Mouse (Mus musculus) skeletal muscle tissue, adult 2 months (tissue): ENCODE measurements at regions not wholly inside any gene's neighbourhood (a gene's known extent, or its start where the extent isn't known, plus 50 kb on each side); places are given as distances from the start of the nearest gene placed in this dataset.
A peak's percentile ranks its signal among the peaks of the same experiment; 100 is the strongest.

Experiments used
- DNase-seq: peaks from one replicate; pipeline ENCODE4 v3.0.0-alpha.2; 2012; ENCODE audit warnings: low read depth, low spot score

DNA sequence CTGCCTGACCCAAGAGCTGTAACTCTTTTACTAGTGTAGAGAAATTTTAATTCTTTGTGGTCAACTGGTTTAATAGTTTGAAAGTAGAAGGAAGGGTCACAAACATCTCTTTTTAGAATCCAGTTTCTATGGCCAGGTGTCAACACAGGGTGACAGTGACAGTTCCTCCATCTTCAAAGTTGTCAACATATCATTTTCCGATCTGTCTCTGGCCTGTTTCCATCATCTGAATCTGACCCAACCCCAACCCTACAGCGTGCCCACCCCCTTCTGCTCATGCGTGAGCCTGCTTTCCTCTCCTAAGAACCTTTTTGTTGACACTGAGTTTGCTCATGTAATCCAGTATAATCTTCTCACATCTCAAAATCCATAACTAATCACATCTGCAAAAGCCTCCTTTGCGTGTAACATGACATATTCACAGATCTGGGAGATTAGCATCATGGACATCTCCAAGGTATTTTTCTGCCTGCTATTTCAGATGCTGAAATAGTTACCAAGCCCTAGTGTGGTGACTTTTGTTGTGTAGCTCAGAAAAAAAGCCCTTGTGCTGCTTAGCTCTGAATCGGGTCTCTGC lies 168.4 kb downstream of the B3gnt2 start:
- peak; percentile 27 for DNase-seq

DNA sequence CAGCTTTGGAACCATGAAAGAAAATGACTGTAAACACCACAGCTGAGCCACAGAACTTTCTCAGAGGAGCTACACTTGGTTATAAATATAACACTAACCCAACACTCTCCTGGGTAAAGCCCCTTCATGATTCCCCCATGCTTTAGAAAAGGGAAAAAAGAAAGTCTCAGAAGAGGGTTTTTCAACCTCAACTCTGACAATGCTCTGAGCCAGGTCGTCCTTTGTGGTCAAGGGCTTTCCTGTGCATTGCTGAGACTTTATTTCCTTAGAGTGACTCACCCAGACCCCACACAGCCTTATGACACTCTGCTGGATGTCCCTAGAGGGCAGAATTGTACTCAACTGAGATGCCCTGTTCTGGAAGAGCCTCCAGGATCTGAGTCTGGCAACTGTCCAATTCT lies 167.8 kb downstream of the B3gnt2 start:
- DNase-seq = no peak

- DNase-seq = no peak
Measured at GRCm38 (mm10) chr11:22693376-22693775, 167.4 kb downstream of the B3gnt2 start.

DNA sequence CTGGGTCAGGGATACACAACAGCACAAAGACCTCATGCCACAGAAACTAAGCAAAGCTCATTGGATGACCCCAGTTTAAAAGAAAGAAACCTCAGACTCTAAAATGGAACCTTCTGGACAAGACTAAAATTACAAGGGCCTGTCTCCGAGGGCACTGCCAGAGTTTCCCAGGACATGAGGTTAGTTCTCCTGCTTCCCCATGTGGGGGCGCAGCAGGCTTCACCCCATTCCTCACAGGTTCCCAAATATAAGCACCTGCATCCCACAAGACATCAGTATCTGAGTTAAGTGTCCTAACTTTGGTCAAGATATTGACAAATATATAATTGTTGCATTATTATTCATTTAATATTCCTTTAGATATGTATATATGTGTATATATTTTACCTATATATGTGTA lies 166.8 kb downstream of the B3gnt2 start:
- no peak for DNase-seq

DNA sequence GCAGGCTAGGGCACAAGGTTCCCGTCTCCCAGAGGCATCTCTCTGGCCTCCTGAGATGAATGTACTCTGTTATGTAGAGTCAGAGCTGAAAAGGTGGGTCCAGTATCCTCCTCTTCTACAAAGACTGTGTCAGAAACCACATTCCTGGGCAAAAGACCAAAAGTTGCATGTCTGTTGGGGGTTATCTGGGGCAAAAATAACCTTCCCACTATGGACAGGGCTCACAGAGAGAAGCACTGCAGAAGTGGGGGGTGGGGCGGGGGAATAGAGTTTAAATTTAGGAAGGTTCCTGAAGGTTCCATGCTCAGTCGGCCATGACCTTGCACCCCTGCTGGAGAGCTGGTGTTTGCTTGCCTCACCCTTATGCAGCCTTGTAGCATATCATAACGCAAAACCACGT lies 165.9 kb downstream of the B3gnt2 start:
- no peak for DNase-seq

GRCm38 (mm10) chr11:22695237-22695636 lies 165.5 kb downstream of the B3gnt2 start:
- no peak for DNase-seq

DNA sequence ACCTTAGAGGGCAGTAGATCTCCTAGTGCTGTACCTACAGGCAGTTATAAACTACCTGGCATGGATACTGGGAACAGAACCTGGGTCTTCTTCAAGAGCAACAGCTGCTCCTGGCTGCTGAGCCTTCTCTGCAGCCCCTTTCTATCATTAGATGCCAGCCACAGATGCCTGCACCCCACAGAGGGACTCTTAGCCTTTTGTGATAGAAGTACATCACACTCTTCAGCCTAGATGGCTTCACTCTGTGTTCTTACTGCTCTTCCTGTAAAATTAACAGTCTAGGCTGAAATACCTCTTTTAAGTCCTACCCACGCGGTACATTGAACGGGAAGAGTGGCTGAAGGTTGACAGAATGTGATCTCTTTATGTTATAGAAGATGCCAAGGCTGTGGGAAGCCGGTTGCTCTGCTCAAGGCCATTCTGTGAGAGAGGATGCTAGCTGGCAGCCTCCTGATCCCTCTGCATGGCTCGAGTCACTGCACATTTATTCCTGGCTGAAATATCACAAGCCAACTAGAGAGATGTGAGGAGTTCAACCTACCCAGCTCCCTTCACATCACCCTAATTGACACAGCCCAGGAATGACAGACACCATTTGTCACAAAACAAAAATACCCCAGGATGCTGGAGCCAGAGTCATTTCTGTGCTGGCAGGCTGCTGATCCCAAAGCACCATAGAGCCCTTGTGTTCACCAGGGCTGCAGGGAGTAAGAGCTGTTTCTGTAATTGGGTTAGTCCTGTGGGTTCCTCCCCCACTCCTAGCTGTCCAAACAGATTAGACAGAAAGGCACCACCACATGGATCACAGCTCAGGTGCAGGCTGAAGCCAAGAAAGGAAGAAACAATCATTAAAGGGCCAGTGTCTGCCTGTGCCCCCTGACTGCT lies 162.5 kb downstream of the B3gnt2 start:
- DNase-seq = no peak

DNA sequence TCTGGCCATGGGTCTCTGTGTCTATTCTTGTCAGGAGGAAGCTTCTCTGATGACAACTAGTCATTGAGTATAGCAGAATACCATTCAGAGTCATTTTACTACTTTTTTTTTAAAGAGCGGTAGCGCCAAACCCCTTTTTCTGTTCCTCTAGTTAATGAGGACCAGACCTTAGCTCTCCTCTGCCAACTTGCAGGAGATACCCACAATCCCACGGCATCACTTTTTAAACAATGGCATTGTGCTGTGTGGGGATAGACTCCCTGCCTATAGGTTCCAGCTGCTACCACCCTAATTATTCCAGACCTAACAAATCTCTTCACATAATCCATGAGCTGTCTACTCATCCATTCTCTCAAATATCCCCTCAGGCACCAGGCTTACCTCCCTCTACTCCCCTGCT lies 154.7 kb downstream of the B3gnt2 start:
- no peak for DNase-seq
